In the genomic region with DNA sequence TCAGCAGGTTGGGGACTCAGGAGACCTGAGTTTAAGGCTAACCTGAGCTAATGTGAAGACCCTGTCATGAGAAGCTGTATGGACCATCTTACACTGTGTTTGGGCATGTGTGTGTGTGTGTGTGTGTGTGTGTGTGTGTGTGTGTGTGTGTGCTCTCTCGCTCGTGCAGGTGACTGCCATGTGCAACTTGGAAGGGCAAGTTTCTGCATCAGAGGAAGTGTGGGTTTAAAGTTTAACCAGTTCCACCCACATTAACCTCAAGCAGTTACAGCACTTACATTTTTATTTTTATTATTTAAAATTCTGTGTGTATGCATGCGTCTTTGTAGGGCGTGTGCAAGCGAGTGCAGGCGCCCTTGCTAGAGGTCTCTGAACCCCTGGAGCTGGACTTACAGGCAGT, we compare ENCODE assay signal across 23 mouse cellular contexts.
A peak's percentile ranks its signal among the peaks of the same experiment; 100 is the strongest.
DNase-seq lines count a peak whose midpoint lies in the region; TF ChIP-seq lines count a peak whose summit lies in the region.
"Had no signal": no experiment of that assay in that cellular context is flagged by ENCODE, and none has a peak within 500 bp of the region (broad histone marks: within the 10 kb centered on the region; RNA-seq: fewer than 3 reads in every experiment).

No protein-coding gene starts in this region.

- H3K27ac ChIP-seq in kidney, adult 2 months (ENCODE audit: insufficient read depth, low read depth, low read length) = peak overlapping the region; percentile 49; the same call in 1 of the 2 replicates
- peak overlapping the region; percentile 91 for H3K27ac ChIP-seq in thymus, adult 2 months (ENCODE audit: control insufficient read depth, insufficient read depth, low read length)
- H3K27ac ChIP-seq: forebrain, embryonic 10.5 days; hindbrain, embryonic 13.5 days; layer of hippocampus, adult 2 months; midbrain, embryonic 15.5 days; neural tube, embryonic 15.5 days had no signal

- peaks cover 3% of the 10 kb centered on the region; the same call in 1 of the 2 replicates for H3K4me1 ChIP-seq in kidney, adult 2 months (ENCODE audit: control insufficient read depth, insufficient read depth, low read length)
- H3K4me1 ChIP-seq in thymus, adult 2 months (replicated peaks; ENCODE audit: control insufficient read depth, insufficient read depth, low read length) = peaks cover 78% of the 10 kb centered on the region

- no peak for TF ChIP-seq CTCF in kidney, adult 2 months (conservative IDR thresholded peaks at IDR 0.05; ENCODE audit: insufficient read depth, insufficient read length, low read depth, low read length)
- TF ChIP-seq CTCF in thymus, adult 2 months (IDR thresholded peaks at IDR 0.05; ENCODE audit: borderline replicate concordance, control insufficient read depth, extremely low read depth, insufficient read depth, low read length, poor library complexity) = no peak

- no peak for TF ChIP-seq POLR2A in kidney, adult 2 months (IDR thresholded peaks at IDR 0.05; ENCODE audit: low read depth, low read length)
- TF ChIP-seq POLR2A in thymus, adult 2 months (IDR thresholded peaks at IDR 0.05; ENCODE audit: control insufficient read depth, extremely low read depth, insufficient read depth, low read length, poor library complexity) = no peak

- H3K27me3 ChIP-seq in kidney, adult 2 months (replicated peaks; ENCODE audit: control insufficient read depth, insufficient read depth, low read length) = no peaks in the 10 kb centered on the region
- H3K27me3 ChIP-seq in thymus, adult 2 months (ENCODE audit: control insufficient read depth, insufficient read depth, low read length) = no peaks in the 10 kb centered on the region
- H3K27me3 ChIP-seq: heart, embryonic 12.5 days; hindbrain, embryonic 13.5 days; midbrain, embryonic 15.5 days; neural tube, embryonic 15.5 days had no signal

- WGBS in kidney, adult 2 months = 49% methylated on average over 6 of the region's 6 CpGs
- 3% methylated on average over 6 of the region's 6 CpGs for WGBS in thymus, adult 2 months

- peak; percentile 62 for DNase-seq in kidney, adult 2 months
- no peak for DNase-seq in kidney, adult 18-20 months
- DNase-seq in thymus, adult 2 months = no peak
- DNase-seq in thymus, adult 18-20 months = no peak
- DNase-seq in naive thymus-derived CD4-positive, alpha-beta T cell, adult 2 months (ENCODE audit: low read depth) = peak; percentile 76
- DNase-seq in right cerebral cortex, postnatal 10 days (ENCODE audit: low spot score in 2 of 2) = no peak
- no peak for DNase-seq in heart, adult 8-10 months (ENCODE audit: low spot score)
- no peak for DNase-seq in left cerebral cortex, adult 8-10 months (ENCODE audit: low spot score in 2 of 2)
- DNase-seq: adrenal gland, adult 8-10 months; cerebellum, adult 9-11 months; heart, postnatal 14 days; kidney, adult 11 months; layer of hippocampus, postnatal 36 days; lung, adult 2 months; lung, postnatal 36 days; right cerebral cortex, postnatal 25 days had no signal

- H3K36me3 ChIP-seq in kidney, adult 2 months (ENCODE audit: control insufficient read depth, insufficient read depth, low read length) = no peaks in the 10 kb centered on the region
- H3K36me3 ChIP-seq in thymus, adult 2 months (ENCODE audit: control insufficient read depth, insufficient read depth, low read length) = no peaks in the 10 kb centered on the region
- H3K36me3 ChIP-seq: hindbrain, embryonic 13.5 days; midbrain, embryonic 15.5 days; neural tube, embryonic 15.5 days had no signal

- no peak overlapping the region for H3K4me3 ChIP-seq in kidney, adult 2 months (ENCODE audit: insufficient read depth, low read depth, low read length)
- H3K4me3 ChIP-seq in thymus, adult 2 months (ENCODE audit: control insufficient read depth, insufficient read depth, low read length) = no peak overlapping the region
- H3K4me3 ChIP-seq: forebrain, embryonic 10.5 days; heart, embryonic 12.5 days; hindbrain, embryonic 13.5 days; layer of hippocampus, adult 2 months; midbrain, embryonic 15.5 days; myocyte; neural tube, embryonic 15.5 days had no signal

Comparison
In these comparisons a context has a peak if more than half of its experiments do, and no peak if none do; other contexts are left out.
1. DNase-seq: peak in kidney, adult 2 months (single experiment) and naive thymus-derived CD4-positive, alpha-beta T cell, adult 2 months (single experiment); none in kidney, adult 18-20 months (single experiment), thymus, adult 2 months (single experiment), thymus, adult 18-20 months (0 of 2), right cerebral cortex, postnatal 10 days (0 of 2), heart, adult 8-10 months (single experiment) and left cerebral cortex, adult 8-10 months (0 of 2).